Mouse (Mus musculus) adrenal gland, postnatal 36 days (tissue): ENCODE data around the gene Zfp84. TPM values are rescaled to one million over a fixed set of nuclear protein-coding genes. Genes with fewer than 3 reads are reported as not detected.

Experiments used
- DNase-seq, 2 experiments: peaks; one replicate each; pipeline ENCODE4 v3.0.0; 2021; ENCODE audit warnings: mixed read lengths in 1 of 2
- microRNA-seq: library from miRNA; unstranded; fragments of <30 nt; microRNA quantifications from one replicate; pipeline ENCODE4 v1.2.0, GENCODE M21; 2021
- total RNA-seq, 2 experiments: library from RNA; stranded (reverse); gene quantifications; 2 replicates each; pipeline ENCODE4 v1.2.3; 2021

The Zfp84 gene
- total RNA-seq, 2 experiments from 2014 or later: 13.4 to 14.9 TPM

DNA sequence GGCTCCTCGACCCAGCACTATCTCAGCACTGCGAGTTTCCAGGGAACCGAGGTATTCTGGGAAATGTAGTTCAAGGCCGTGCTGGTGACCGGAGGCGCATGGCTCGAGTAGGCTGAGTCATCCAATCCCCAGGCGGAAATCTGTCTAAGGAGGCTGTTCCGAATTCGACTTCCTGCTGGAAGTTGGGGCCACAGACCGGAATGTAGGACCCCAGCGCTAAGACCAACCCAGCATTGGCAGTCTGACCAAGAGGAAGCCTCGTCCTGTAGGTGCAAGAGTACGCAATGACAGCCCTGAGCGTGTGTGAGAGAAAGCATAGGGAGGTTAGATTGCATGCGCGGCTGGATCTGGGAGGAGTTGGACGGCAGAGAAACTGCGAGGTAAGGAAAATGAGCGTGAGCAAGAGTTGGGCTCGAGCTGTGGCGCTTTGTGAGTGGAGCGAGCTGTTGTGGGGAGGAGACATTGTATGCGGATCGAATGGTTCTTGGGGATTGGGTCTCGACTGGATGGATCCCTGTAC lies 47.6 kb downstream of the Zfp84 start, which contains the start of gene Zfp790:
Gene Zfp790, plus strand, starts transcription at position 205 of the 520 bp plus-strand sequence.
- peak; percentile 90 to 91 for DNase-seq

- DNase-seq: peak; percentile 72 to 82
These were observed 50.4 kb downstream of the Zfp84 start for GRCm38 (mm10) chr7:29818619-29819254.

- no peak for DNase-seq
These were observed 59.6 kb downstream of the Zfp84 start for GRCm38 (mm10) chr7:29828001-29828400.

Small RNA genes lying within 50 kb of the gene (microRNA-seq; reads per million reads assigned to microRNA genes)
- gene Mir1964: 5.2 reads per million, percentile 14 among the genes with 10 or more reads in this experiment

Other genes with a start within 250 kb of the Zfp84 start
- gene Sipa1l3, start 249.9 kb upstream of the Zfp84 start, total RNA-seq: 10 to 100 TPM; 29.5 to 30.7 TPM
- gene Catsperg2, start 41.5 kb upstream of the Zfp84 start, total RNA-seq: not detected
- gene Zfp30, start 15.4 kb downstream of the Zfp84 start, total RNA-seq: 1 to 10 TPM; 2.8 to 2.9 TPM
- gene Zfp790, start 47.6 kb downstream of the Zfp84 start, total RNA-seq: 10 to 100 TPM; 15.6 to 16.0 TPM
- 1 to 10 TPM; 1.3 to 1.4 TPM for gene Zfp940, start 85.1 kb downstream of the Zfp84 start, total RNA-seq
- gene Zfp420, start 91.4 kb downstream of the Zfp84 start, total RNA-seq: 1 to 10 TPM; 5.0 to 6.3 TPM
- gene Zfp27, start 138.0 kb downstream of the Zfp84 start, total RNA-seq: 10 to 100 TPM in 1 of 2 experiments, 1 to 10 TPM in 1; 8.5 to 11.2 TPM
- 1 to 10 TPM; 6.5 TPM for gene Zfp383, start 139.7 kb downstream of the Zfp84 start, total RNA-seq
- 1 to 10 TPM; 8.2 to 9.2 TPM for gene Zfp74, start 185.5 kb downstream of the Zfp84 start, total RNA-seq
- gene Zfp568, start 215.4 kb downstream of the Zfp84 start, total RNA-seq: 10 to 100 TPM; 12.4 to 13.8 TPM